Mouse (Mus musculus): ENCODE data around the gene Ifitm2.

GRCm38 (mm10) chr7:140987182-140988138, 31.7 kb upstream of the Ifitm2 start:
- TF ChIP-seq EP300 (optimal IDR thresholded peaks at IDR 0.05) (no peak), CTCF (IDR thresholded peaks at IDR 0.05; ENCODE audit: low read depth) (no peak)
